Comparison of ENCODE assay signal across 28 mouse cellular contexts in genomic region chr5:3666585-3666984, GRCm38 (mm10). TPM values are rescaled to one million over a fixed set of nuclear protein-coding genes. Genes with fewer than 3 reads are reported as not detected.
A peak's percentile ranks its signal among the peaks of the same experiment; 100 is the strongest.
DNase-seq lines count a peak whose midpoint lies in the region; ATAC-seq and TF ChIP-seq lines count a peak whose summit lies in the region.
"Had no signal": no experiment of that assay in that cellular context is flagged by ENCODE, and none has a peak within 500 bp of the region (broad histone marks: within the 10 kb centered on the region; RNA-seq: fewer than 3 reads in every experiment).

No protein-coding gene starts in this region.

- no peak for TF ChIP-seq CTCF in midbrain, postnatal 0 days (IDR thresholded peaks at IDR 0.05)

- H3K36me3 ChIP-seq in embryonic facial prominence, embryonic 13.5 days = no peaks in the 10 kb centered on the region
- no peaks in the 10 kb centered on the region for H3K36me3 ChIP-seq in embryonic facial prominence, embryonic 10.5 days (replicated peaks)
- no peaks in the 10 kb centered on the region for H3K36me3 ChIP-seq in midbrain, postnatal 0 days (ENCODE audit: insufficient read depth, low read length)
- H3K36me3 ChIP-seq: forebrain, embryonic 12.5 days; heart, embryonic 13.5 days; hindbrain, embryonic 15.5 days; lung, embryonic 15.5 days; midbrain, embryonic 13.5 days; neural tube, embryonic 15.5 days had no signal

- no peak overlapping the region for H3K9ac ChIP-seq in embryonic facial prominence, embryonic 13.5 days
- no peak overlapping the region for H3K9ac ChIP-seq in midbrain, postnatal 0 days (replicated peaks; ENCODE audit: low read length, poor library complexity, severe bottlenecking)
- H3K9ac ChIP-seq: forebrain, embryonic 12.5 days; heart, embryonic 13.5 days; hindbrain, embryonic 15.5 days; liver, embryonic 14.5 days; lung, embryonic 15.5 days; midbrain, embryonic 13.5 days; neural tube, embryonic 15.5 days had no signal

- no peak for ATAC-seq in embryonic facial prominence, embryonic 13.5 days (ENCODE audit: insufficient number of reproducible peaks, insufficient read depth, low FRiP score, low TSS enrichment, low read depth)
- ATAC-seq in inflammation-experienced regulatory T-cells, adult 6 months = peak; percentile 51
- ATAC-seq in megakaryocyte progenitor cell, adult 5-6 weeks (replicated peaks; ENCODE audit: poor library complexity) = peak; percentile 49
- ATAC-seq in midbrain, postnatal 0 days (ENCODE audit: low FRiP score) = no peak
- ATAC-seq: midbrain, embryonic 13.5 days had no signal

- H3K4me3 ChIP-seq in embryonic facial prominence, embryonic 13.5 days = no peak overlapping the region
- no peak overlapping the region for H3K4me3 ChIP-seq in embryonic facial prominence, embryonic 10.5 days
- H3K4me3 ChIP-seq in midbrain, postnatal 0 days (ENCODE audit: low read depth, low read length) = no peak overlapping the region
- H3K4me3 ChIP-seq: forebrain, embryonic 12.5 days; heart, embryonic 13.5 days; hindbrain, embryonic 15.5 days; lung, embryonic 15.5 days; midbrain, embryonic 13.5 days; neural tube, embryonic 15.5 days had no signal

- H3K4me2 ChIP-seq in embryonic facial prominence, embryonic 13.5 days = peak overlapping the region; percentile 35
- no peak overlapping the region for H3K4me2 ChIP-seq in midbrain, postnatal 0 days (ENCODE audit: low read depth, low read length, poor library complexity, severe bottlenecking)
- H3K4me2 ChIP-seq: forebrain, embryonic 12.5 days; heart, embryonic 13.5 days; hindbrain, embryonic 15.5 days; lung, embryonic 15.5 days; midbrain, embryonic 13.5 days; neural tube, embryonic 15.5 days had no signal

- H3K27me3 ChIP-seq in embryonic facial prominence, embryonic 13.5 days = no peaks in the 10 kb centered on the region
- H3K27me3 ChIP-seq in embryonic facial prominence, embryonic 10.5 days (replicated peaks; ENCODE audit: low read depth, poor library complexity, severe bottlenecking) = no peaks in the 10 kb centered on the region
- H3K27me3 ChIP-seq in midbrain, postnatal 0 days (ENCODE audit: insufficient read depth, low read length) = no peaks in the 10 kb centered on the region
- H3K27me3 ChIP-seq: forebrain, embryonic 12.5 days; heart, embryonic 13.5 days; hindbrain, embryonic 15.5 days; lung, embryonic 15.5 days; midbrain, embryonic 13.5 days; neural tube, embryonic 15.5 days had no signal

- no peaks in the 10 kb centered on the region for H3K9me3 ChIP-seq in embryonic facial prominence, embryonic 13.5 days
- H3K9me3 ChIP-seq in embryonic facial prominence, embryonic 10.5 days = no peaks in the 10 kb centered on the region
- no peaks in the 10 kb centered on the region for H3K9me3 ChIP-seq in midbrain, postnatal 0 days (ENCODE audit: low read length)
- H3K9me3 ChIP-seq: forebrain, embryonic 12.5 days; heart, embryonic 13.5 days; hindbrain, embryonic 15.5 days; lung, embryonic 15.5 days; midbrain, embryonic 13.5 days; neural tube, embryonic 15.5 days had no signal

- H3K4me1 ChIP-seq in embryonic facial prominence, embryonic 13.5 days = peaks cover 10% of the 10 kb centered on the region
- peaks cover 8% of the 10 kb centered on the region for H3K4me1 ChIP-seq in embryonic facial prominence, embryonic 10.5 days
- no peaks in the 10 kb centered on the region for H3K4me1 ChIP-seq in midbrain, postnatal 0 days (ENCODE audit: insufficient read depth, low read length)
- H3K4me1 ChIP-seq: forebrain, embryonic 12.5 days; heart, embryonic 13.5 days; hindbrain, embryonic 15.5 days; lung, embryonic 15.5 days; midbrain, embryonic 13.5 days; neural tube, embryonic 15.5 days had no signal

- DNase-seq in embryonic facial prominence, embryonic 10.5 days (ENCODE audit: low spot score) = no peak
- DNase-seq in thymus, postnatal 36 days = peak; percentile 16 to 37
- DNase-seq in right cerebral cortex, postnatal 4 days = no peak
- no peak for DNase-seq in layer of hippocampus, adult 11-12 months (ENCODE audit: low spot score)
- DNase-seq in midbrain, postnatal 0 days (ENCODE audit: low spot score) = no peak
- DNase-seq: adrenal gland, adult 2 months; cerebellum, adult 9-10 months; heart, adult 11 months; heart, postnatal 36 days; kidney, adult 11 months; left cerebral cortex, postnatal 4 days; lung, postnatal 4 days had no signal

- H3K27ac ChIP-seq in embryonic facial prominence, embryonic 13.5 days = peak overlapping the region; percentile 61; the same call in 1 of the 2 replicates
- no peak overlapping the region for H3K27ac ChIP-seq in embryonic facial prominence, embryonic 10.5 days (replicated peaks)
- no peak overlapping the region for H3K27ac ChIP-seq in midbrain, postnatal 0 days (ENCODE audit: low read depth, low read length)
- H3K27ac ChIP-seq: forebrain, embryonic 12.5 days; heart, embryonic 13.5 days; hindbrain, embryonic 15.5 days; kidney, postnatal 0 days; liver, embryonic 14.5 days; lung, embryonic 15.5 days; midbrain, embryonic 13.5 days; neural tube, embryonic 15.5 days; stomach, postnatal 0 days had no signal

- 56% methylated on average over 12 of the region's 12 CpGs for WGBS in embryonic facial prominence, embryonic 13.5 days
- 84% methylated on average over 12 of the region's 12 CpGs for WGBS in embryonic facial prominence, embryonic 10.5 days
- 88% methylated on average over 12 of the region's 12 CpGs for WGBS in midbrain, postnatal 0 days

RNA-seq across cellular contexts. Expression of gene Gatad1, which starts 9.6 kb away (rescaled TPM):
- polyA plus RNA-seq in embryonic facial prominence, embryonic 13.5 days (2015; fragmentation: Nextera tagmentation; extraction: Ambion mirVana) = 59.4 and 68.3 TPM in 2 replicates
- polyA plus RNA-seq in embryonic facial prominence, embryonic 10.5 days (2016; fragmentation: Nextera tagmentation; extraction: Ambion mirVana) = 70.3 and 72.5 TPM in 2 replicates
- 10 to 100 TPM; 29.6 to 39.4 (median 39.1) TPM for polyA plus RNA-seq in inflammation-experienced regulatory T-cells, adult 6 months (2017; shearing (Covaris generic))
- total RNA-seq in megakaryocyte progenitor cell, adult 5-6 weeks (2015) = 112 and 131 TPM in 2 replicates
- total RNA-seq in megakaryocyte progenitor cell, adult 5-6 weeks (2017) = 179 and 200 TPM in 2 replicates
- total RNA-seq in midbrain, postnatal 0 days (2014; rRNA removed) = 76.6 and 103 TPM in 2 replicates
- 84.3 and 89.1 TPM in 2 replicates for polyA plus RNA-seq in midbrain, postnatal 0 days (2015; fragmentation: Nextera tagmentation; extraction: Ambion mirVana)

RNA-seq across cellular contexts. Expression of gene Tmbim7, which starts 15.6 kb away (rescaled TPM):
- not detected in 2 replicates for polyA plus RNA-seq in embryonic facial prominence, embryonic 13.5 days (2015; fragmentation: Nextera tagmentation; extraction: Ambion mirVana)
- polyA plus RNA-seq in embryonic facial prominence, embryonic 10.5 days (2016; fragmentation: Nextera tagmentation; extraction: Ambion mirVana) = not detected in 2 replicates
- not detected for polyA plus RNA-seq in inflammation-experienced regulatory T-cells, adult 6 months (2017; shearing (Covaris generic))
- total RNA-seq in megakaryocyte progenitor cell, adult 5-6 weeks (2015) = not detected in 2 replicates
- 0.68 TPM in 1 of 2 replicates, not detected in the other for total RNA-seq in megakaryocyte progenitor cell, adult 5-6 weeks (2017)
- not detected in 2 replicates for total RNA-seq in midbrain, postnatal 0 days (2014; rRNA removed)
- not detected in 2 replicates for polyA plus RNA-seq in midbrain, postnatal 0 days (2015; fragmentation: Nextera tagmentation; extraction: Ambion mirVana)
- total RNA-seq: adrenal gland, adult 2 months; gastrocnemius, adult 8-10 months; heart, postnatal 36 days; layer of hippocampus, adult 8-10 months; left cerebral cortex, postnatal 4 days had no signal
- polyA plus RNA-seq: adrenal gland, adult 2 months; cortical plate, adult 2 months; forebrain, embryonic 12.5 days; heart, embryonic 13.5 days; hindbrain, embryonic 15.5 days; kidney, postnatal 0 days; liver, embryonic 14.5 days; lung, embryonic 15.5 days; midbrain, embryonic 13.5 days; neural tube, embryonic 15.5 days; stomach, postnatal 0 days; urinary bladder, adult 2 months had no signal

Comparison
In these comparisons a context has a peak if more than half of its experiments do, and no peak if none do; other contexts are left out.
1. ATAC-seq: peak in inflammation-experienced regulatory T-cells, adult 6 months (single experiment) and megakaryocyte progenitor cell, adult 5-6 weeks (single experiment); none in embryonic facial prominence, embryonic 13.5 days (single experiment) and midbrain, postnatal 0 days (single experiment).
2. DNase-seq: peak in thymus, postnatal 36 days (2 of 2); none in embryonic facial prominence, embryonic 10.5 days (single experiment), right cerebral cortex, postnatal 4 days (single experiment), layer of hippocampus, adult 11-12 months (single experiment) and midbrain, postnatal 0 days (single experiment).